Mouse (Mus musculus) olfactory bulb, adult 2 months (tissue): ENCODE results near the gene Eef1g.

ENCODE experiments used
- CTCF ChIP-seq: fragments of 200-500 bp; IDR thresholded peaks from 2 replicates; pipeline ENCODE4 v1.5.1; 2012; ENCODE audit warnings: low read depth, mild to moderate bottlenecking, low read length, moderate library complexity; ENCODE audit not compliant: insufficient read depth
- POLR2A ChIP-seq: fragments of 200-500 bp; IDR thresholded peaks from 2 replicates; pipeline ENCODE4 v1.6.1; 2012; ENCODE audit warnings: mild to moderate bottlenecking, low read depth, low read length, moderate library complexity; ENCODE audit not compliant: insufficient read depth

DNA sequence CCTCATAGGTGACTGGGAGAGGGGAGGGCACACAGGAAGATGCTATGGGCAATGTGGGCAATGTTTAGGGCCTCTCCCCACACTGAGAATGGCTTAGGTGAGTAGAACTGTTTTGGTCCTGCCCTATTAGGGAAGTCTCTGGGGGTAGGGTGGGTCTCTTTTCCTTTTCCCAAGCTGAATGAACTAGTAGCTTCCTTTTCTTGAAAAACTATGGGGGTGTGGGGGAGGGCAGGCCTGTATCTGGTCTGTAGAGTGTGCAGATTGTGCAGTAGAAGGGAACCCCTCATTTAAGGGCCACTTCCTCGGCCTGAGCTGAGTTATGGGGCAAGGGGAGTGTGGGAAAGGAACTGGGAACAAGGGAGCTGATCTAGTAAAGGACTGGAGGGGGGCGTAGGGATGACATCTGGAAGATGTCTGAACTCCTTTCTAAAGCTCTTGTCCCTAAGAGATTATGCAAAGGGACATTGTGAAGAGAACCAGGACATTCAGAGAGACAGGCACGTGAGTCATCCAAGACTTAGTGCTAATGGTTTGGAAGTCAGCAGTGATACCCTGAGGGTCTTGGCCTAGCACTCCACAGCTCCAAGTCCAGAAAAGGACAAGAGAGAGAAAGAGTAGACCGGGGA, 24.5 kb downstream of the Eef1g start:
- TF ChIP-seq CTCF (no peak), POLR2A (no peak)
